Mouse (Mus musculus): ENCODE data around the gene Kcnd3.

The Kcnd3 gene

DNA sequence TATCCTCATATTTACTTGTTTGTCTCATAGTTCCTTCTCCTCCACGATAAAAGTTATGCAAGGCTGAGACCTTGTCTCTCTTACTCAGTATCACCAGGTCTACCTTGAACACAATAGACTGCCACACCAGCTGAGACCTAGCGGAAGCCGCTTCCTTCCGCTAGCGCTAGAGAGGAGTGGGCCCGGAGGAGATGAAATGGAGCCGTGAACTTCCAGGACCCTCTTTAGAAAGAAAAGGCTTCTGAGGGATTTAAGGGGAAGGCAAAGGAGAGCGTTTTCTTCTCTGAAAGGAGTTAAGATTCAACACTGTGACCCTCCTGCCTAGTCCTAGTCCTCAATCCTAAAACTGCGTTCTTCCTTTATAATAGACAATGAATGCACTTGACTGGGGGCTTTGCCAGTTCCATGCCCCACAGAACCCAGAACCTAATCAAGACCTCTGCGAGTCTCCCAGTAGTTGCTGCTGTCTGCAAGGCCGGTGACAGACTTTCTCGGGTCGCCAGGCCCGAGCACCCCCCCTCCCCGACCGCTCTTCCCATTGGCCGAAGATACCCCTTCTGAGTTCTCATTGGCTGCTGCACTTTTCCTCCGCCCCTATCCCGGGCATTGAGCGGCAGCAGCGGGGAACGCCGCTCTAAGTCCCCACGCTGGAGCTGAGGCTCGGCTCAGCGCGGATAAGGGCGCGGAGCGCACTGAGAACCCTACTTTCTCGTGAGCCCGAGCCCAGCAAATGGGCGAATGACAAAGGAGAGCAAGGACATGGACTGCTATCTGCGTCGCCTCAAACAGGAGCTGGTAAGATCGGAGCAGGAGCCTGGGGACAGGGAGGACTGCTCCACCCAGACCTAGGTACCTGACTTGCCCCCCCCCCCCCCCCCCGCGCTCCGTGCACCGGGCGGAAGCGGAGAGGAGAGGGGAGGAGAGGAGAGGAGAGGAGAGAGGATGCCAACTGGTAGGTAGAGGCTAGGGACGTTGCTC lies 252.2 kb downstream of the Kcnd3 start, which contains the start of gene Inka2:
Gene Inka2, plus strand, starts transcription at position 569 of the 978 bp plus-strand sequence.
- DNase-seq = peak; percentile 80 to 87

DNA sequence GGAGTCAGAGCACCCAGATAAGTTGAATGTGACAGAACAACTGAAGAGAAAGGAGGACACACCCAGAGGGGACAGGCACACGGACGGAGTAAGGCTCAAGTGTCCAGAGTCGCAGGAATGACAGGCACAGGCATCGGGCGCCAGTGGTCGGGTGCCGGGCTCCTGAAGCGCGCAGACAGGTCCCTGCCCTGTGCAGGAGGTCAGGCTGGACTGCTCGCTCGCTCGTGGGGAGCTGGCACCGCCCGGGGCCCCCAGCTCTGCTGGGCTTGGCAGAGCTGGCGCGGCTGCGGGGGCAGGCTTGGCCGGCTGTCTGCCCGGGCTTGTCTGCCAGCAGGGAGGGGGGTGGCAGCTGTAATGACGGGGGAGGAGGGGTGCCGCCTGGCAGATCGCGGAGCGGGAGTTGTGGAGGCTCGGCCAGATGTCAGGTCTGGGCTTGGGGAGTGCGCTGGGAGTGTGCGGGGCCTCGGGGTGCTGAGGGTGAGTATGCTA lies 253.0 kb downstream of the Kcnd3 start:
- peak; percentile 56 to 70 for DNase-seq

DNA sequence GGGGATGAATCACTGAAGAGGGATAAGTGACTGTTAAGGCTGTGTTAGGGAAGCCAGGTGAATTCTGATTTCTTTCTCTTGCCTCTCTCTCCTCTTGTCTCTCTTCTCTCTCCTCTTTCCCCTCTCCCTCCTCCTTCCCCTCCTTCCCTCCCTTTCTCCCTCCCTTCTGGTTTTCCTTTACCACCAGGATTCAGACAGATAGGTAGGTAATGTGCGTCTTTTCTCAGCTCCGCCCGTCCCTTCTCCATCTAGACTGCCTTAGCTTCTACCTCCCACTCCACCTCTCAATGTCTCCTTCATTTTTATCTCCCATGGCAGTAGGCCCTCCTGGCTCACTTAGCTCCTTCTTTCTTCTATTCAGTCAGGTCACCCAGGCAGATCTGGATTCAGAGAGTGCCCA lies 253.4 kb downstream of the Kcnd3 start:
- no peak for DNase-seq

DNA sequence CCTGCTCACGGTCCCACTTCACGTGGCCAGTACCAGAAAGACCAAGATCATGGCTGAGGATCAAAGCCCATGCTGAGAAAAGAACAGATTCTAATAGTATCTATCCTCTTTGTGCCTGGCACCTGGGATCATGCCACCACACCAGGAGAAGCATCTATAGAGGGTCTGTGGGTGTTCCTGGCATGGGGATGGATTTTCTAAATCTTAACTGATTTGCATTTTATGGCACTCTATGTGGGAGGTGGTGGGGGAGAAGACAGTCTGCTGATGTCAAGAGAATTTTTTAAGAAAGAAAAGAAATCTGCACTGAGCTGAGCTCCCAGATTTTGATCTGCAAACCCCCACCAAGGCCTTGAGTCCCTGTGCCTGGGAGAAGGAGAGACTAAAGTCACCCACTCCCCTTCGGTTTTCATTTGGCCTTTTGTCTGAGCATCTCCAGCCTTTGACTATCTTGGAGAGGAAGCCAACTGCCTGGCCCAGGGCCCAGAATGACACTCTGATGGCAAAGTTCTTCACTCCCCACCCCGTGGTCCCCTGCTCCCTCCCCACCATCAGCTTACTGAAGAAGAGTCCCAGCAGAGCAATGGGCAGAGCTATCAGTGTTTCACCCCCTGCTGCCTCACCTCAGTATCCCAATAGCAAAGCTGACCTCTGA lies 254.4 kb downstream of the Kcnd3 start:
- DNase-seq = peak in 1 of 2 experiments; percentile 40

- DNase-seq = no peak
Measured at GRCm38 (mm10) chr3:105707590-105707989, 255.5 kb downstream of the Kcnd3 start.

DNA sequence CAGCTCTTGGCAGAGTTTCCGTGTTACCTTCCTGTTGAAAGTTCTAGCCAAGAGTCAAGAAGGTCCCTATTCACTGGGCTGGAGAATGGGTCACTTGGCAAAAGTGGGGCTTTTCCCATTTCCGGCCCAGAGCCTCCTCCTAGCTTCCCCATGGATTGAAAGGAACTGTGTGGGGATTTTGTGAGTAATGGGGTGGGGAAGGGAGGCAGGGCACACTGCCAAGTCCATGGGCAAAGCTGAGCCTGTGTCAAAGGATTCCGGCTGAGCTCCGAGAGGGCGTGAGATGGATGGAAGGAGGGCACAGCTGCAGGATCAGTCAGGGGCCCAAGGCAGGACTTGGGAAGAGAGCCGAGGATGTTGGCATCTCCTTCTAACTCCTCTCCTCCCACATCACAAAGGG lies 258.1 kb downstream of the Kcnd3 start:
- no peak for DNase-seq

DNA sequence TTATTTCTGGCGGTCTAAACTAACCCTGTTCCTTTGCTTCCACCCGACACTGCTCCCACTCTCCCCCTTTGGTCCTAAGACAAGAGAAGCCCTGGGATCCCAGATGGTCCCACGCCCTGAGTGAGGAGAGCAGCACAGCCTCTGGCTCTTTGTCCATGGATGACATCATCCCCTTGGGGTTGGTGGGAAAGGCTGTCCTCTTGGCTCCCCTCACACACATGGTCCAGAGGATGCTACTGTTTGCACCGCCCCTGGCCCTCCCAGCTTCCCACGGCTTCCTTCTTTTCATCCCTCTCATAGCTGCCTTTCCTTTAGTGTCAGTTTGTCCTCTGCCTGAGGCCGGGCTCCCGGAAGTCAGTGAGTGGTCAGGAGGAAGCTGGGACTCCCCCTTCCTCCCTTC lies 259.6 kb downstream of the Kcnd3 start:
- no peak for DNase-seq

- DNase-seq = no peak
Measured at GRCm38 (mm10) chr3:105712827-105713226, 260.7 kb downstream of the Kcnd3 start.

DNA sequence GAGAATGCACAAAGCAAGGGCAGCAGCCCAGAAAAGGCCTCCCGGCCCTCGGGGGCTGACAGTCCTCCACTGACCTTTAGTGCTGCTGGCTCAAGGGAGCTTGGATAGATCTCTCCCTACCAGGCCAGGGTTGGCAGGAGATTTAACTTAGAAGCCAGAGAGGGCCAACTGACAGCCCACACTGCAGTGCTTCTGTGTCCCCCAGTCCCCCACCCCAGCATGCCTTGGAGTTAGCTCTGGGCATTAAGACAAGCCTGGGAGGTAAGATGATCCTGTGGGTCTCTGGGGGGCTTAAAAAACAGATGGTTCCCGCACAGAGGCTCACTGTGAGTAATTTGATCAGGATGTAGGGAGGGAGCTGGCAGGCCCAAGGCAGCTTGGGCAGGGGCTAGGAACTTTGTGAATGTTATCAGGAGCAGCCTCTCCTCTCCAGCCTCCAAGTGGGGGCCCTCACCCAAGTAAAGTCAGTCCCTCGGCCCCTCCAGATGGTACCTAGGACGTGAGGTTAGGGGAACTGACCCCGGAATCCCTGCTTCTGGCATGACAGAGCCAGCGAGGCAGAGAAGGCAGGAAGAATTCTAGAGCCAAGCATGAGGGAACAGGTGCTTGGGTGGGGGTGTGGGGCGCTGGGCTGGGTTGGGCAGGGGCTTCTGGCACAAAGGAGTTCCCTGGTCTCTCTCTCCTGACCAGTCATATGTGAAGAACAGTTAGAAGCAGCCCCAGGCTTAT lies 262.1 kb downstream of the Kcnd3 start:
- DNase-seq = no peak

DNA sequence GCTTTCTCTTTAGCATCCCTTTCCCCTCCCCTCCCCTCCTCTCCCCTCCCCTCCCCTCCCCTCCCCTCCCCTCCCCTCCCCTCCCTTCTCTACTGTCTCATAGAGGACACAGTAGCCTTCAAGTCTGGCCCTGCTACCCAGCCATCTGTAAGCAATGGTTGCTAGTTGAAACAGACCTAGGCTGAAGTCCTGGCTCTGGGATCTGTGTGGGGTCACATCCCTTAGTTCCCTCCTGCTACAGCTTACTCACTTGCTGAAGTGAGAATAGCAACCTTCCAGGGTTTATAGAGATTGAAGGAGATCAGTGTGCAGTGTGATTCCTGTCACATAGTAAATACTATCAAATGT lies 262.7 kb downstream of the Kcnd3 start:
- DNase-seq = no peak

DNA sequence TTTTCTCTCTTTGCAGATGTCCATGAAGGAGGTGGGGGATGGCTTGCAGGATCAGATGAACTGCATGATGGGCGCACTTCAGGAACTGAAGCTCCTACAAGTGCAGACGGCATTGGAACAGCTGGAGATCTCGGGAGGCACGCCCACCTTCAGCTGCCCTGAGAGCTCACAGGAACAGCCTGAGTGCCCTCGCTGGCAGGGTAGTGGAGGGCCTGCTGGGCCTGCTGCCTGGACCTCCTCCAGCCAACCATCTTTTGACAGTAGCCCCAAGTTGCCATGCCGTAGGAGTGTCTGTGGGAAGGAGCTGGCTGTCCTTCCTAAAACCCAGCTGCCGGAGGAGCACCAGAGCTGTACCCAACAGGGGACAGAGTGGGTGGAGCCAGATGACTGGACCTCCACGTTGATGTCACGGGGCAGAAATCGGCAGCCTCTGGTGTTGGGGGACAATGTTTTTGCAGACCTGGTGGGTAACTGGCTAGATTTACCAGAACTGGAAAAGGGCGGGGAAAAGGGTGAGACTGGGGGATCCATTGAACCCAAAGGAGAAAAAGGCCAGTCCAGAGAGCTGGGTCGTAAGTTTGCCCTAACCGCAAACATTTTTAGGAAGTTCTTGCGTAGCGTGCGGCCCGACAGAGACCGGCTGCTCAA lies 264.3 kb downstream of the Kcnd3 start:
- no peak for DNase-seq

DNA sequence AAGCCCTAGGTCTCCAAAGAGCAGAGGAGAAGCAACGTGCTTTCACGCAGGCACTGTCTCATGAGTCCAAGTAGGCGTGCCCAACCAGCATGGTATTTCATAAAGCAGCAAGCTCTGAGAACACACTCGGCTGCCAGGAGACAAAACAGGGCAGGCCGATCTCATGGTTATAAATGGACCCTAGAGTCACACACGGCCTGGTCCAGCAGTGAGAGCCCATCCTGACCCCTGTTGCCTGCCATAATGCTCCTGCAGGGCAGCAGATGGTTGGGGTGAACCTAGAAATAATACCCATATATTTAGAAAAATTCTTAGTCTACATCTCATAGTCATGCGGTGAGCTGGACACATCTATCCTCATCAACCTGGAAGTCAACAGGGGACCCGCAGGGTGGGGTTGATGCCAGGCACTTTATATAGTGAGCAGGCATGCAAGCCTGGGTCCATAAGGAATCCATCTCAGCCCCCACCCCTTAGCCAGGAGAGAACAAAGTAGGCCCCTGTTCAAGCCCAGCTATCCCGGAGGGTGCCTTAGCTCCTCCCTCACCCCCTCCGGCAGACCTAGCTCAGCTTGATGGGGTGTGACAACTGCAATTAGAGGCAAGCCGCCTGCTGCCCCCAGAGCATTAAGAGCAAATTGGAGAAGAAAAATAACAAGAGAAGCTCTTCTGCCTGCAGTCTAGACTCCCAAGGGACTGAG lies 265.9 kb downstream of the Kcnd3 start:
- DNase-seq = no peak

DNA sequence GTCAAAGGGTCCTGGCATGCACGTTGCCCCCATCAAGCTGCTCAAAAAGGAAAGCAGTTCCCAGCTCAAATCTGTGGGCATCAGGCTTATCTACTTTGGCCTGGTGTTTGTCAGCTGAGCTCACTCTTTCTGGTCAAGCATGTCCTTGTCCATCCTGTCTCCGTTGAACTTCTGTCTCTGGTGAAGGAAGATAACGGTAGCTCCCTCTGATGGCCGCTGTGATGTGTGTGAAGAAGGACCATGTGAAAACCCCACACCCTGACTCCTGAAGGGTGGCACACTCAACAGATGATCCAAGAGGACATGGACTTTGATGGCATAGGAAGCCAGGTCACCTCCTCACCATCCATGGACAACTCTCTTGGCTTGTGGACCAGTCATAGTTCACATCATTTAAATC lies 266.6 kb downstream of the Kcnd3 start:
- no peak for DNase-seq

GRCm38 (mm10) chr3:105719979-105720378 lies 267.8 kb downstream of the Kcnd3 start:
- no peak for DNase-seq

DNA sequence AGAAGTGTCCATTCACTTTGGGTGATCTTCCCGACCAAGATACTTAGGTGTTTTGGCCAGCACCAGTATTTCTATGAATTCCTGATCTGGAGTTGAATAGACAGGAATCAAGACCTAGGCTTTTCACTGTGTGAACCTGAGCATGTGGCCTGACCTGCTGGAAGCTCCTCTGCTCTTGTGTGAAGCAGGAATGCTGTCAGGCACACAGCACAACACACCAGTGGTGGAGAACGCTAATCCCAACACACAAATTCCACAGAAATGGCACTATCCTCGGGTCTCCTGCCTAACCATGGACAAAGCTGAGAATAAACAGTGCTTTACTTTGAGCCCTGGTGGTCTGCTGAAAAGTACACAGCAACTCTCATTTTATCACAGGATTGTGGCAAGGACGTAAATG lies 268.4 kb downstream of the Kcnd3 start:
- DNase-seq = no peak

GRCm38 (mm10) chr3:105721681-105722201 lies 269.6 kb downstream of the Kcnd3 start:
- no peak for DNase-seq

DNA sequence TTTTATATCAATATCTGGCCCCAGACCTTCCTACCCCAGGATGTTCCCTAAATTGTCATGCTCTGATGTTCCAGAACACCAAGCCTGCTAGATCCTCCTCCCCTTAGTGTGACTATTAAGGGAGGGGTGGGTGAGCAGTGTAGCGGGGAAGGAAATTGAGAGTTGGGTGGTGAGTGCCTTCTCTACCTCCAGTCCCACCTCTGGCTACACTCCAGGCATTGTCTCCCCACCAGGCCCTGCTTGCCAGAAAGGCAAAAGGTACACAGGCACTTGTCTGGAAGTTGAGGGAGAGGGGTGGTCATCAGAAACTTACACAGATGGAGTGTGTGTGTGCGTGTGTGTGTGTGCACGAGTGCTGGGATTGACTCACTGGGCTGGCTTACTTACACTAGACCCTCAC lies 270.4 kb downstream of the Kcnd3 start:
- no peak for DNase-seq
